Comparison of ENCODE assay signal across 12 mouse cellular contexts in genomic region chr19:21050994-21051721, GRCm38 (mm10).
DNase-seq lines count a peak whose midpoint lies in the region; ATAC-seq and TF ChIP-seq lines count a peak whose summit lies in the region.
"Had no signal": no experiment of that assay in that cellular context is flagged by ENCODE, and none has a peak within 500 bp of the region (broad histone marks: within the 10 kb centered on the region; RNA-seq: fewer than 3 reads in every experiment).

No protein-coding gene starts in this region.

- H3K4me2 ChIP-seq in liver, embryonic 12.5 days = no peak overlapping the region
- H3K4me2 ChIP-seq: midbrain, embryonic 13.5 days; neural tube, embryonic 13.5 days had no signal

- TF ChIP-seq POLR2A in heart, adult 2 months (IDR thresholded peaks at IDR 0.05; ENCODE audit: insufficient read depth, low read depth, low read length) = no peak

- peaks cover 8% of the 10 kb centered on the region for H3K4me1 ChIP-seq in heart, adult 2 months (ENCODE audit: control insufficient read depth, insufficient read depth, low read length)
- peaks cover 4% of the 10 kb centered on the region for H3K4me1 ChIP-seq in brown adipose tissue, adult 24 weeks (ENCODE audit: control insufficient read depth, insufficient read depth, insufficient read length, low read length)
- no peaks in the 10 kb centered on the region for H3K4me1 ChIP-seq in liver, embryonic 12.5 days
- H3K4me1 ChIP-seq: neural tube, embryonic 13.5 days had no signal

- H3K9me3 ChIP-seq in liver, embryonic 12.5 days (replicated peaks) = no peaks in the 10 kb centered on the region
- H3K9me3 ChIP-seq: midbrain, embryonic 13.5 days; neural tube, embryonic 13.5 days had no signal

- H3K27me3 ChIP-seq in heart, adult 2 months (ENCODE audit: control insufficient read depth, insufficient read depth, low read length) = no peaks in the 10 kb centered on the region
- no peaks in the 10 kb centered on the region for H3K27me3 ChIP-seq in liver, embryonic 12.5 days (replicated peaks)
- H3K27me3 ChIP-seq: midbrain, embryonic 13.5 days; neural tube, embryonic 13.5 days had no signal

- DNase-seq in heart, adult 2 months = peak in 1 of 2 experiments; percentile 30
- DNase-seq in heart, postnatal 25 days (ENCODE audit: low spot score) = no peak
- DNase-seq in 416B (ENCODE audit: low read depth) = peak; percentile 42
- DNase-seq in left cerebral cortex, postnatal 25 days (ENCODE audit: low spot score in 2 of 2) = no peak
- DNase-seq in lung, postnatal 14 days = no peak
- DNase-seq: lung, adult 2 months had no signal

- H3K27ac ChIP-seq in heart, adult 2 months = peak overlapping the region; percentile 58
- peak overlapping the region; percentile 44 for H3K27ac ChIP-seq in brown adipose tissue, adult 24 weeks (replicated peaks; ENCODE audit: low read depth, low read length)
- H3K27ac ChIP-seq in liver, embryonic 12.5 days = peak overlapping the region; percentile 23; the same call in 1 of the 2 replicates
- H3K27ac ChIP-seq: left cerebral cortex, adult 2 months; midbrain, embryonic 13.5 days; neural tube, embryonic 13.5 days had no signal

- 35% methylated on average over 9 of the region's 9 CpGs for WGBS in heart, adult 2 months
- 32% methylated on average over 9 of the region's 9 CpGs for WGBS in liver, embryonic 12.5 days (ENCODE audit: insufficient replicate concordance)

- TF ChIP-seq EP300 in heart, adult 2 months (IDR thresholded peaks at IDR 0.05; ENCODE audit: insufficient read depth, low read depth, low read length) = no peak

- intact Hi-C loops in heart, adult 2 months (cut with DNase I) = loop anchor here (5.0 kb wide), 1 partner anchor 56 kb away; no protein-coding TSS in a partner anchor
- intact Hi-C loops in heart, postnatal 25 days (cut with DNase I) = no loop called here
- intact Hi-C loops in left cerebral cortex, postnatal 25 days (cut with DNase I) = no loop called here

- no peaks in the 10 kb centered on the region for H3K79me2 ChIP-seq in heart, adult 2 months (replicated peaks; ENCODE audit: control insufficient read depth, insufficient read depth, low read length)

- no peak overlapping the region for H3K9ac ChIP-seq in heart, adult 2 months (ENCODE audit: low read depth, low read length)
- no peak overlapping the region for H3K9ac ChIP-seq in liver, embryonic 12.5 days
- H3K9ac ChIP-seq: midbrain, embryonic 13.5 days; neural tube, embryonic 13.5 days had no signal

- ATAC-seq in liver, embryonic 12.5 days = no peak
- ATAC-seq: inflammation-experienced regulatory T-cells, adult 6 months; midbrain, embryonic 13.5 days had no signal

- no peak overlapping the region for H3K4me3 ChIP-seq in heart, adult 2 months
- H3K4me3 ChIP-seq in brown adipose tissue, adult 24 weeks (ENCODE audit: insufficient read depth, low read depth, low read length) = no peak overlapping the region
- H3K4me3 ChIP-seq in liver, embryonic 12.5 days = no peak overlapping the region
- H3K4me3 ChIP-seq: left cerebral cortex, adult 2 months; midbrain, embryonic 13.5 days; neural tube, embryonic 13.5 days had no signal

- H3K36me3 ChIP-seq in heart, adult 2 months (ENCODE audit: control insufficient read depth, insufficient read depth, low read length) = no peaks in the 10 kb centered on the region
- H3K36me3 ChIP-seq in liver, embryonic 12.5 days = no peaks in the 10 kb centered on the region
- H3K36me3 ChIP-seq: midbrain, embryonic 13.5 days; neural tube, embryonic 13.5 days had no signal

- no peak for TF ChIP-seq CTCF in heart, adult 2 months (IDR thresholded peaks at IDR 0.05)
